Mouse (Mus musculus) embryonic facial prominence, embryonic 12.5 days (tissue): ENCODE data around the gene Tmem56. TPM values are rescaled to one million over a fixed set of nuclear protein-coding genes. Genes with fewer than 3 reads are reported as not detected.

Source experiments
- ATAC-seq: fragments of 200-750 bp; cut with Nextera tagmentation; 2 replicates; pipeline ENCODE4 v1.8.0; 2017; ENCODE audit not compliant: insufficient number of reproducible peaks, insufficient read depth, low FRiP score, low TSS enrichment
- H3K27ac ChIP-seq: fragments of 300-500 bp; sonication (generic); 2 replicates; pipeline ENCODE4 v1.5.1; 2016; ENCODE audit warnings: mild to moderate bottlenecking
- H3K27me3 ChIP-seq: fragments of 300-500 bp; sonication (generic); 2 replicates; pipeline ENCODE4 v1.6.1; 2016; ENCODE audit warnings: mild to moderate bottlenecking, moderate library complexity
- H3K36me3 ChIP-seq: fragments of 300-500 bp; sonication (generic); 2 replicates; pipeline ENCODE4 v1.6.1; 2016; ENCODE audit warnings: mild to moderate bottlenecking
- H3K4me1 ChIP-seq: fragments of 300-500 bp; sonication (generic); 2 replicates; pipeline ENCODE4 v1.6.1; 2016
- H3K4me2 ChIP-seq: fragments of 300-500 bp; sonication (generic); replicated peaks from 2 replicates; pipeline ENCODE4 v1.6.1; 2016; ENCODE audit warnings: mild to moderate bottlenecking, moderate library complexity
- H3K4me3 ChIP-seq: fragments of 300-500 bp; sonication (generic); 2 replicates; pipeline ENCODE4 v1.5.1; 2016; ENCODE audit warnings: mild to moderate bottlenecking
- H3K9ac ChIP-seq: fragments of 300-500 bp; sonication (generic); 2 replicates; pipeline ENCODE4 v1.6.1; 2016; ENCODE audit warnings: mild to moderate bottlenecking, moderate library complexity
- H3K9me3 ChIP-seq: fragments of 300-500 bp; sonication (generic); 2 replicates; pipeline ENCODE4 v1.6.1; 2016; ENCODE audit warnings: mild to moderate bottlenecking, moderate library complexity
- WGBS: fragments of 180-500 bp; shearing (Covaris S2); methylation state at CpG from one replicate; pipeline ENCODE4 v1.1.7; 2016; 5-methylcytosine and 5-hydroxymethylcytosine counted together
- polyA plus RNA-seq: library from polyadenylated mRNA; unstranded; fragments of >200 nt; fragmentation: Nextera tagmentation; extraction: Ambion mirVana; gene quantifications from 2 replicates; pipeline ENCODE4 v1.2.1, GENCODE M21; 2016

The Tmem56 gene
- polyA plus RNA-seq, 1 experiment from 2014 or later: 1.0 TPM

DNA sequence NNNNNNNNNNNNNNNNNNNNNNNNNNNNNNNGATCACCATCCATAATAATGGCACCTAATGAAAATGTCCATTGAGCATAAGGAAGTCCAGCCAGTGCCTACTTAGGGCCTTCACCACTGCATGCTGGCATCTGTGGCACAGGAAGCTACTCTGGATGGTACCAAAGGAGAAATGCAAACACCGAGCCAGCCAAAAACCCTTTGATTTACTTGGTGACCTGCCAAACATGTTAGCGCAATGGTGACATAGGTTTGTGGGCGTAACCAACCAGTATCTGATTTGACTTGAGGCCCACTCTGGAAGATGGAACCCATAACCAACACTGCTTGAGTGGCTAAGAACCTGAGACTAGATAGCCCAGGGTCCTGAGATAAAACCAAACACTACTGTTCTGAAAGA lies 97.7 kb downstream of the Tmem56 start:
- no peaks in the 10 kb centered on the region for H3K36me3 ChIP-seq
- no peak for ATAC-seq
- H3K9me3 ChIP-seq: no peaks in the 10 kb centered on the region
- no peak overlapping the region for H3K9ac ChIP-seq
- WGBS: 95% methylated on average over 3 of the region's 3 CpGs
- no peaks in the 10 kb centered on the region for H3K4me1 ChIP-seq
- H3K4me2 ChIP-seq: no peak overlapping the region
- H3K27me3 ChIP-seq: no peaks in the 10 kb centered on the region
- no peak overlapping the region for H3K4me3 ChIP-seq
- no peak overlapping the region for H3K27ac ChIP-seq

DNA sequence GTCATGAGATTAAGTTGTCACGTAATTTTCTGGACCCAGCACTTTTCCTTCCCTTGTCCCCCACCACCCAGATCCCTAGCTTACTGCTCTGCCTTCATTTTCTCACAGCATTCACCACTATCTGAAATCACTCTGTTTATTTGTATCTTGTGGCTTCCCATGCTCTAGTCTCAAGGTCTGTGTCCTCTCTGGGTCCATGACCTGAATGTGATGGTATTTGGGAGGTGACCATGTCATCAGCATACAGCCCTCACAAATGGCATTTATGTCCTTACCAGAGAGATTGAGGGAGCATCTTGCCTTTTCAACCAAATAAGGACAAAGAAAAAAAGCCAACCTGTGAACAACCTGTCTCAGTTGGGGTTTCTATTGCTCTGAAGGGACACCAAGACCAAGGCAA lies 106.9 kb downstream of the Tmem56 start:
- WGBS: 86% methylated on average over 1 of the region's 1 CpGs
- H3K4me3 ChIP-seq: no peak overlapping the region
- no peak for ATAC-seq
- no peak overlapping the region for H3K9ac ChIP-seq
- H3K27ac ChIP-seq: no peak overlapping the region
- peaks cover 3% of the 10 kb centered on the region for H3K4me1 ChIP-seq
- H3K36me3 ChIP-seq: no peaks in the 10 kb centered on the region
- no peak overlapping the region for H3K4me2 ChIP-seq
- H3K9me3 ChIP-seq: no peaks in the 10 kb centered on the region
- no peaks in the 10 kb centered on the region for H3K27me3 ChIP-seq

- H3K36me3 ChIP-seq: no peaks in the 10 kb centered on the region
- no peaks in the 10 kb centered on the region for H3K27me3 ChIP-seq
- 79% methylated on average over 9 of the region's 9 CpGs for WGBS
Observed at GRCm38 (mm10) chr3:121174248-121174945, 108.5 kb downstream of the Tmem56 start.

GRCm38 (mm10) chr3:121172718-121173117 lies 110.2 kb downstream of the Tmem56 start:
- peaks cover 10% of the 10 kb centered on the region for H3K4me1 ChIP-seq
- H3K4me2 ChIP-seq: no peak overlapping the region
- H3K9ac ChIP-seq: no peak overlapping the region
- no peak for ATAC-seq
- no peaks in the 10 kb centered on the region for H3K27me3 ChIP-seq
- WGBS: 71% methylated on average over 2 of the region's 2 CpGs
- no peaks in the 10 kb centered on the region for H3K36me3 ChIP-seq
- no peak overlapping the region for H3K27ac ChIP-seq
- no peak overlapping the region for H3K4me3 ChIP-seq
- no peaks in the 10 kb centered on the region for H3K9me3 ChIP-seq

More at GRCm38 (mm10) chr3:121174248-121174945, 108.5 kb downstream of the Tmem56 start:
- peaks cover 10% of the 10 kb centered on the region for H3K4me1 ChIP-seq
- no peak overlapping the region for H3K9ac ChIP-seq
- H3K9me3 ChIP-seq: no peaks in the 10 kb centered on the region
- ATAC-seq: no peak
- no peak overlapping the region for H3K4me2 ChIP-seq
- H3K27ac ChIP-seq: no peak overlapping the region
- H3K4me3 ChIP-seq: no peak overlapping the region

- Histone ChIP-seq H3K4me1 (peaks cover 10% of the 10 kb centered on the region), H3K36me3 (no peaks in the 10 kb centered on the region), H3K4me3 (peak overlapping the region; percentile 62), H3K27ac (peak overlapping the region; percentile 63; the same call in 1 of the 2 replicates), H3K9ac (no peak overlapping the region), H3K27me3 (no peaks in the 10 kb centered on the region), H3K4me2 (peak overlapping the region; percentile 66), H3K9me3 (no peaks in the 10 kb centered on the region)
- WGBS: 50% methylated on average over 6 of the region's 6 CpGs
- no peak for ATAC-seq
Observed at GRCm38 (mm10) chr3:121171872-121172265, 111.0 kb downstream of the Tmem56 start.

DNA sequence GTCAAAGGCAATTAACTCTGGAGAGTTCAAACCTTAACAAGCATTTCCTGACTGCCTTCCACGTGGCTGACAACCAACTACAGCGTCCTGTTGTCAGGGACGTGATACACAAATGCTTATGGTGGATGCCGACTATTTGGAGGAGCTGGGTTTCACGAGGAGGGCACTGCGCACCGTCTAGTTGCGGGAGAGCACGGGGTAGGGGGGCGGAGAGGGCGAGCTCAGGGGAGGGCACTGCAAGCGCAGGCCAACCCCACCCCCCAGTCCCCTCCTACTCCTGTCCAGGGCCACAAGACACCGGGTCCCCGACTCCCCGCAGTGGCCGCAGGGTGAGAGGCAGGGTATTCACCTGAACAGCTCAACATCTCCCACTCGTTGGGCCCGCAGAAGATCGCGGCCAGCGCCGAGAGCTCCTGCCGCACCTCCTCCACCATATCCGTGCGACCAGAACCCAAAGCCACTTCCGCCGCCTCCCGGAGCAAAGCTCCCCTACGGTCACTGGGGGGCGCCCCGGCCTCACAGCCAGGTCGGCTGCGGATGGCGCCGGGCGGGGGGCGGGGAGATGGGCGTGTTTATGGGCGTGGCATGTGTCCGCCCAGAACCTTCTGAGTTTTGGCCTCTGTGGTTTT lies 111.5 kb downstream of the Tmem56 start, which contains the start of gene Rwdd3:
Gene Rwdd3 (minus strand): TSS at position 453 of the 629 bp plus-strand sequence.
- Histone ChIP-seq H3K27me3 (no peaks in the 10 kb centered on the region), H3K36me3 (no peaks in the 10 kb centered on the region), H3K4me2 (peak within 1 kb of the TSS; percentile 66), H3K4me3 (peak within 1 kb of the TSS; percentile 62), H3K9ac (peak within 1 kb of the TSS; percentile 74), H3K27ac (peak within 1 kb of the TSS; percentile 63; the same call in 1 of the 2 replicates), H3K4me1 (peaks cover 10% of the 10 kb centered on the region), H3K9me3 (no peaks in the 10 kb centered on the region)
- WGBS: under 1% methylated on average over 40 of the region's 40 CpGs
- ATAC-seq: peak; percentile 89

GRCm38 (mm10) chr3:121170631-121171030 lies 112.3 kb downstream of the Tmem56 start:
- H3K27ac ChIP-seq: no peak overlapping the region
- no peak overlapping the region for H3K9ac ChIP-seq
- H3K27me3 ChIP-seq: no peaks in the 10 kb centered on the region
- no peaks in the 10 kb centered on the region for H3K9me3 ChIP-seq
- H3K4me1 ChIP-seq: peaks cover 10% of the 10 kb centered on the region
- no peaks in the 10 kb centered on the region for H3K36me3 ChIP-seq
- peak overlapping the region; percentile 66 for H3K4me2 ChIP-seq
- WGBS: 43% methylated on average over 7 of the region's 7 CpGs
- peak overlapping the region; percentile 62 for H3K4me3 ChIP-seq
- ATAC-seq: no peak

GRCm38 (mm10) chr3:121169092-121169942 lies 113.6 kb downstream of the Tmem56 start:
- H3K4me1 ChIP-seq: peaks cover 10% of the 10 kb centered on the region
- H3K9ac ChIP-seq: no peak overlapping the region
- 68% methylated on average over 15 of the region's 15 CpGs for WGBS
- no peaks in the 10 kb centered on the region for H3K9me3 ChIP-seq
- no peak for ATAC-seq
- no peak overlapping the region for H3K4me2 ChIP-seq
- H3K27me3 ChIP-seq: no peaks in the 10 kb centered on the region
- no peaks in the 10 kb centered on the region for H3K36me3 ChIP-seq
- H3K4me3 ChIP-seq: no peak overlapping the region
- H3K27ac ChIP-seq: no peak overlapping the region

DNA sequence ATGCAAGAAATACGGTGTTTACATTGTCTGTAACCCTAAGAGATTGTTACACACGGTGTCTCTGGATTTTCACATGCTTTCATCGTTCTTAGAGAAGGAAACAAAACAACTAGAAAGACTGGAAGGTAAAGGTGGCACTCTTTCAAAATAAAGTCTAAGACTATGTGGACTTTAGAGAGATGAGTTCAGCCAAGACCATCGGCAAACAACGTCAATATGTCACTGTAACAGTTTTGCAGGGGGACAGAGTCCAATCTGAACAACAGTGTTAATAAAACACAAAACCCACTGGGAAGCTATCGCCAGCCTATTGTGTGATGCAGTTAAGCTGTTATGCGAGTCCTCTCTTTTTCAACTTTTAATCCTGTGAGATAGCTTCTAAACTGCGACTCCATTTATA lies 114.3 kb downstream of the Tmem56 start:
- Histone ChIP-seq H3K4me3 (no peak overlapping the region), H3K9ac (no peak overlapping the region), H3K36me3 (no peaks in the 10 kb centered on the region), H3K4me2 (no peak overlapping the region), H3K9me3 (no peaks in the 10 kb centered on the region), H3K27ac (no peak overlapping the region), H3K27me3 (no peaks in the 10 kb centered on the region), H3K4me1 (peaks cover 10% of the 10 kb centered on the region)
- 90% methylated on average over 8 of the region's 8 CpGs for WGBS
- ATAC-seq: no peak

DNA sequence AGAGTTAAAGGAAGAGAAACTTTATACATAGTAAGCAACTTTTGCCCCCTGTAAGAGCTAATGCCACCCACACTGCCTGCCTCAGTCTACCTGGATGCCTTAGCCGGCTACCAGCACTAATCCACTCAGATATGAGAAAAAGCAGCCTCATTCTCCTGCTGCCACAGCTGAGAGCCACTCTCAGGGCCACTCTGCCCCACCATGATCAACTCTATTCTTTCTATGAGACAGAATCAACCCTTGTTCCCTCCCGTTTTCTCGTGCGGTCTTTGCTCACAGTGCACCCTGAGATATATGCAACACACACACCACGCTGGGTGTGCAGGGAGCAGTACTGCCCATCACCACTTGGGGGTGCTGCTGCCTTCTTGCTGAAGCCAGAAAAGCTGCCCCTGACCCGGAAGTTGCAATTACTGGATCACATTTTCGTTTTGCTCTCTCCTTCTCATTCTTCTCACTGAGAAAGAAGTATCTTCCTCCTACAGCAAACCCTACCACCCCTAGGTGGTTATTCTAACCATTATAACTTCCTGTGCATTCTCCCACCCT lies 119.6 kb downstream of the Tmem56 start:
- H3K36me3 ChIP-seq: no peaks in the 10 kb centered on the region
- no peak overlapping the region for H3K4me3 ChIP-seq
- WGBS: 41% methylated on average over 7 of the region's 7 CpGs
- peaks cover 8% of the 10 kb centered on the region; the same call in 1 of the 2 replicates for H3K4me1 ChIP-seq
- no peak overlapping the region for H3K27ac ChIP-seq
- H3K9ac ChIP-seq: no peak overlapping the region
- H3K4me2 ChIP-seq: no peak overlapping the region
- no peaks in the 10 kb centered on the region for H3K27me3 ChIP-seq
- ATAC-seq: no peak
- no peaks in the 10 kb centered on the region for H3K9me3 ChIP-seq

DNA sequence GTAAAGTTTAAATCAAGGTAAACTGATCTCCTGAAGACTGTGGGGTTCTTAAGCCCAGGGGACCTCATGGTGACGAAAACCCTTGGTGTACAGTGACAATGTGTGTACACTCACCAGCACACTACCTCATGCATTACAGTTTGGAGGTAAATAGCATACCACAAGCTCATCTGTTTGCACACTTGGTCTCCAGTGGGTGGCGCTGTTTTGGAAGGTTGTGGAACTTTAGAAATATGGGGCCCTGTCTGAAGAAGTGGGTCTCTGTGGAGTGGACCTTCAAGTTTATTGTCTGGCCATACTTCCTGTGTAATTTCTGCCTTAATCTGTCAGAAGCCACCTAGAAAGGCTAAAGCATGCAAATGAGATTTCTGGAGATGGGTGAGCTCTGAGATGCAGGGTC lies 121.2 kb downstream of the Tmem56 start:
- ATAC-seq: no peak
- no peak overlapping the region for H3K4me3 ChIP-seq
- no peaks in the 10 kb centered on the region for H3K36me3 ChIP-seq
- 40% methylated on average over 2 of the region's 2 CpGs for WGBS
- no peak overlapping the region for H3K27ac ChIP-seq
- H3K9ac ChIP-seq: no peak overlapping the region
- no peaks in the 10 kb centered on the region for H3K27me3 ChIP-seq
- H3K4me2 ChIP-seq: no peak overlapping the region
- H3K9me3 ChIP-seq: no peaks in the 10 kb centered on the region
- H3K4me1 ChIP-seq: peaks cover 16% of the 10 kb centered on the region
